Mouse (Mus musculus) forebrain, embryonic 13.5 days (tissue): ENCODE measurements around the gene Fam122a. TPM values are rescaled to one million over a fixed set of nuclear protein-coding genes. Genes with fewer than 3 reads are reported as not detected.

Experiments used
- ATAC-seq: fragments of 200-750 bp; cut with Nextera tagmentation; 2 replicates; pipeline ENCODE4 v1.8.0; 2017
- H3K27ac ChIP-seq: fragments of 300-500 bp; sonication (generic); 2 replicates; pipeline ENCODE4 v1.5.1; 2015; ENCODE audit warnings: inconsistent platforms, mild to moderate bottlenecking, moderate library complexity
- H3K27me3 ChIP-seq: fragments of 300-500 bp; sonication (generic); 2 replicates; pipeline ENCODE4 v1.6.1; 2015; ENCODE audit warnings: mild to moderate bottlenecking, inconsistent platforms
- H3K36me3 ChIP-seq: fragments of 300-500 bp; sonication (generic); 2 replicates; pipeline ENCODE4 v1.6.1; 2015; ENCODE audit warnings: mild to moderate bottlenecking, inconsistent platforms; ENCODE audit not compliant: poor library complexity, severe bottlenecking
- H3K4me1 ChIP-seq: fragments of 300-500 bp; sonication (generic); 2 replicates; pipeline ENCODE4 v1.6.1; 2015; ENCODE audit warnings: inconsistent platforms
- H3K4me2 ChIP-seq: fragments of 300-500 bp; sonication (generic); 2 replicates; pipeline ENCODE4 v1.6.1; 2015; ENCODE audit warnings: inconsistent platforms, mild to moderate bottlenecking, moderate library complexity
- H3K4me3 ChIP-seq: fragments of 300-500 bp; sonication (generic); 2 replicates; pipeline ENCODE4 v1.5.1; 2015; ENCODE audit warnings: mild to moderate bottlenecking, inconsistent platforms
- H3K9ac ChIP-seq: fragments of 300-500 bp; sonication (generic); 2 replicates; pipeline ENCODE4 v1.6.1; 2015; ENCODE audit warnings: mild to moderate bottlenecking, inconsistent platforms
- H3K9me3 ChIP-seq: fragments of 300-500 bp; sonication (generic); replicated peaks from 2 replicates; pipeline ENCODE4 v1.6.1; 2016; ENCODE audit warnings: inconsistent platforms
- WGBS: fragments of 180-500 bp; shearing (Covaris S2); methylation state at CpG from one replicate; pipeline ENCODE4 v1.1.7; 2015; 5-methylcytosine and 5-hydroxymethylcytosine counted together
- polyA plus RNA-seq: library from polyadenylated mRNA; unstranded; fragments of >200 nt; fragmentation: Nextera tagmentation; extraction: Ambion mirVana; gene quantifications from 2 replicates; pipeline ENCODE4 v1.2.1, GENCODE M21; 2015

The Fam122a gene
- polyA plus RNA-seq, 1 experiment from 2014 or later: 50.8 TPM

GRCm38 (mm10) chr19:24511939-24512338 lies 34.8 kb upstream of the Fam122a start:
- no peak overlapping the region for H3K4me2 ChIP-seq
- H3K36me3 ChIP-seq: no peaks in the 10 kb centered on the region
- H3K9me3 ChIP-seq: no peaks in the 10 kb centered on the region
- 94% methylated on average over 7 of the region's 7 CpGs for WGBS
- H3K27me3 ChIP-seq: no peaks in the 10 kb centered on the region
- no peak overlapping the region for H3K9ac ChIP-seq
- no peak overlapping the region for H3K27ac ChIP-seq
- ATAC-seq: no peak
- H3K4me3 ChIP-seq: no peak overlapping the region
- H3K4me1 ChIP-seq: peaks cover 14% of the 10 kb centered on the region

- Histone ChIP-seq H3K9ac (no peak overlapping the region), H3K36me3 (no peaks in the 10 kb centered on the region), H3K27me3 (no peaks in the 10 kb centered on the region), H3K27ac (no peak overlapping the region), H3K4me1 (peaks cover 14% of the 10 kb centered on the region), H3K9me3 (no peaks in the 10 kb centered on the region), H3K4me3 (no peak overlapping the region), H3K4me2 (no peak overlapping the region)
- 80% methylated on average over 6 of the region's 6 CpGs for WGBS
- no peak for ATAC-seq
These were observed 32.2 kb upstream of the Fam122a start for GRCm38 (mm10) chr19:24509391-24509790.

- no peak overlapping the region for H3K9ac ChIP-seq
- H3K4me2 ChIP-seq: no peak overlapping the region
- WGBS: 18% methylated on average over 13 of the region's 13 CpGs
These were observed 31.1 kb upstream of the Fam122a start for GRCm38 (mm10) chr19:24508087-24508767.

GRCm38 (mm10) chr19:24502736-24503421 lies 25.7 kb upstream of the Fam122a start:
- no peak overlapping the region for H3K27ac ChIP-seq
- H3K27me3 ChIP-seq: no peaks in the 10 kb centered on the region
- H3K4me3 ChIP-seq: no peak overlapping the region
- WGBS: 86% methylated on average over 10 of the region's 10 CpGs
- no peak overlapping the region for H3K9ac ChIP-seq
- no peak overlapping the region for H3K4me2 ChIP-seq
- ATAC-seq: no peak
- H3K9me3 ChIP-seq: no peaks in the 10 kb centered on the region
- no peaks in the 10 kb centered on the region for H3K36me3 ChIP-seq
- peaks cover 2% of the 10 kb centered on the region for H3K4me1 ChIP-seq

More at GRCm38 (mm10) chr19:24508087-24508767, 31.1 kb upstream of the Fam122a start:
- no peak overlapping the region for H3K27ac ChIP-seq
- ATAC-seq: no peak
- no peak overlapping the region for H3K4me3 ChIP-seq
- H3K4me1 ChIP-seq: peaks cover 14% of the 10 kb centered on the region
- no peaks in the 10 kb centered on the region for H3K27me3 ChIP-seq
- no peaks in the 10 kb centered on the region for H3K9me3 ChIP-seq
- no peaks in the 10 kb centered on the region for H3K36me3 ChIP-seq

GRCm38 (mm10) chr19:24501525-24501924 lies 24.4 kb upstream of the Fam122a start:
- no peak overlapping the region for H3K4me2 ChIP-seq
- H3K9me3 ChIP-seq: no peaks in the 10 kb centered on the region
- H3K36me3 ChIP-seq: no peaks in the 10 kb centered on the region
- H3K27me3 ChIP-seq: no peaks in the 10 kb centered on the region
- no peak overlapping the region for H3K9ac ChIP-seq
- H3K4me1 ChIP-seq: no peaks in the 10 kb centered on the region
- H3K4me3 ChIP-seq: no peak overlapping the region
- no peak for ATAC-seq
- H3K27ac ChIP-seq: no peak overlapping the region

GRCm38 (mm10) chr19:24500431-24500830 lies 23.3 kb upstream of the Fam122a start:
- Histone ChIP-seq H3K9me3 (no peaks in the 10 kb centered on the region), H3K4me1 (no peaks in the 10 kb centered on the region), H3K27me3 (no peaks in the 10 kb centered on the region), H3K4me3 (no peak overlapping the region), H3K9ac (no peak overlapping the region), H3K36me3 (no peaks in the 10 kb centered on the region), H3K4me2 (no peak overlapping the region), H3K27ac (no peak overlapping the region)
- 83% methylated on average over 5 of the region's 5 CpGs for WGBS
- no peak for ATAC-seq

GRCm38 (mm10) chr19:24499291-24499690 lies 22.1 kb upstream of the Fam122a start:
- Histone ChIP-seq H3K9ac (no peak overlapping the region), H3K36me3 (no peaks in the 10 kb centered on the region), H3K27ac (no peak overlapping the region), H3K9me3 (no peaks in the 10 kb centered on the region), H3K4me3 (no peak overlapping the region), H3K4me1 (no peaks in the 10 kb centered on the region), H3K27me3 (no peaks in the 10 kb centered on the region), H3K4me2 (no peak overlapping the region)
- 73% methylated on average over 3 of the region's 3 CpGs for WGBS
- no peak for ATAC-seq

GRCm38 (mm10) chr19:24493887-24494286 lies 16.7 kb upstream of the Fam122a start:
- Histone ChIP-seq H3K9ac (no peak overlapping the region), H3K4me3 (no peak overlapping the region), H3K4me2 (no peak overlapping the region), H3K9me3 (no peaks in the 10 kb centered on the region), H3K27me3 (no peaks in the 10 kb centered on the region), H3K27ac (no peak overlapping the region), H3K36me3 (no peaks in the 10 kb centered on the region), H3K4me1 (peaks cover 3% of the 10 kb centered on the region; the same call in 1 of the 2 replicates)
- no peak for ATAC-seq
- 96% methylated on average over 4 of the region's 4 CpGs for WGBS

GRCm38 (mm10) chr19:24491824-24492223 lies 14.7 kb upstream of the Fam122a start:
- no peak overlapping the region for H3K4me3 ChIP-seq
- peaks cover 3% of the 10 kb centered on the region; the same call in 1 of the 2 replicates for H3K4me1 ChIP-seq
- H3K9ac ChIP-seq: no peak overlapping the region
- no peak overlapping the region for H3K4me2 ChIP-seq
- H3K9me3 ChIP-seq: no peaks in the 10 kb centered on the region
- 6% methylated on average over 3 of the region's 3 CpGs for WGBS
- no peak for ATAC-seq
- no peaks in the 10 kb centered on the region for H3K36me3 ChIP-seq
- H3K27me3 ChIP-seq: no peaks in the 10 kb centered on the region
- H3K27ac ChIP-seq: no peak overlapping the region

GRCm38 (mm10) chr19:24490275-24490674 lies 13.1 kb upstream of the Fam122a start:
- H3K27me3 ChIP-seq: no peaks in the 10 kb centered on the region
- 77% methylated on average over 5 of the region's 5 CpGs for WGBS
- no peak overlapping the region for H3K9ac ChIP-seq
- ATAC-seq: no peak
- H3K36me3 ChIP-seq: no peaks in the 10 kb centered on the region
- no peak overlapping the region for H3K4me2 ChIP-seq
- peaks cover 3% of the 10 kb centered on the region; the same call in 1 of the 2 replicates for H3K4me1 ChIP-seq
- no peak overlapping the region for H3K27ac ChIP-seq
- no peak overlapping the region for H3K4me3 ChIP-seq
- H3K9me3 ChIP-seq: no peaks in the 10 kb centered on the region

- no peak overlapping the region for H3K27ac ChIP-seq
- no peak overlapping the region for H3K4me3 ChIP-seq
- 80% methylated on average over 8 of the region's 8 CpGs for WGBS
- no peak for ATAC-seq
- H3K4me1 ChIP-seq: peaks cover 1% of the 10 kb centered on the region; the same call in 1 of the 2 replicates
- H3K9me3 ChIP-seq: no peaks in the 10 kb centered on the region
- H3K9ac ChIP-seq: no peak overlapping the region
- H3K4me2 ChIP-seq: no peak overlapping the region
- H3K27me3 ChIP-seq: no peaks in the 10 kb centered on the region
- H3K36me3 ChIP-seq: no peaks in the 10 kb centered on the region
These were observed 9.5 kb upstream of the Fam122a start for GRCm38 (mm10) chr19:24486433-24487296.

- Histone ChIP-seq H3K4me3 (no peak overlapping the region), H3K4me2 (no peak overlapping the region), H3K9ac (no peak overlapping the region), H3K4me1 (no peaks in the 10 kb centered on the region), H3K27ac (no peak overlapping the region), H3K27me3 (no peaks in the 10 kb centered on the region), H3K9me3 (no peaks in the 10 kb centered on the region), H3K36me3 (no peaks in the 10 kb centered on the region)
- 14% methylated on average over 4 of the region's 4 CpGs for WGBS
- no peak for ATAC-seq
These were observed 7.5 kb upstream of the Fam122a start for GRCm38 (mm10) chr19:24484612-24485194.
